Mouse (Mus musculus) embryo, embryonic 11.5 days (tissue): ENCODE results near the gene Gpr150.
A peak's percentile ranks its signal among the peaks of the same experiment; 100 is the strongest.

Experiments used
- DNase-seq: peaks from one replicate; pipeline ENCODE4 v3.0.0-alpha.2; 2012; ENCODE audit warnings: low read depth, low spot score

Gene Gpr150

DNA sequence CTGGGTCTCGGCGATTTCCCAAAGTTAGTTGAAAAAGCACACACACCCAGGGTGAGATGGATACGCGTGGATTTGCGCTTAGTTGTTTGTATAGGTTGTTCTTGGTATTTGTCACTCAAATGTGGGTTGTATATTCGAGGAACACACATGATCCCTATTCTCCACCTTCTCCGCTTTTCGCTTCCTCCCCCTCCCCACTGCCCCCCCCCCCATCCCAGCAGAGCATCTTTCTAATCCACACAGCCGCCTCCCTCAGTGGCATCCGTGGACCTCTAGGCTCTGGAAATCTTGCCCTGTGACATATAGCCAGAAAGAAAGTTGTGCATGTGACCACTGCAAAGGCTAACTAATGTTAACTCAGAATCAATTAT, at the start of gene Gpr150:
Gene Gpr150 (minus strand): TSS at position 101 of the 371 bp plus-strand sequence.
- no peak for DNase-seq

DNA sequence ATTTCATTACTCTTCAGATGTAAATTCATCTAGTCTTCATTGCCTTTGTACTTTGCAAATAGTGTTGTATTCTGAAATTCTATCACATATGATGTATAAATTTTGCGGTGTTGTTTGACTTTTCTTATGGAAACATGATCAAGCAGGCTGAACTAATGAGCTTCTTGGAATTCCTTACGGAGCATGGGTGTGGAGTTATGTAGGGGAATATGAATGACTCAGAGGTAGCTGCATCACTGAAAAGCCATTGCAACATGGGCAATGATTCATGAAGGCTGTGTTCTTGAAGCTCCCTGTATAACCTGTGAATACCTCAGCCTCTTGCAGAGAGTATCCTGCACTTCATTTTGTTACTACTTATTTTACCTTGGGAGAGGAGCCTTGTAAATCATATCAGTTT, 45.2 kb upstream of the Gpr150 start:
- DNase-seq: no peak

DNA sequence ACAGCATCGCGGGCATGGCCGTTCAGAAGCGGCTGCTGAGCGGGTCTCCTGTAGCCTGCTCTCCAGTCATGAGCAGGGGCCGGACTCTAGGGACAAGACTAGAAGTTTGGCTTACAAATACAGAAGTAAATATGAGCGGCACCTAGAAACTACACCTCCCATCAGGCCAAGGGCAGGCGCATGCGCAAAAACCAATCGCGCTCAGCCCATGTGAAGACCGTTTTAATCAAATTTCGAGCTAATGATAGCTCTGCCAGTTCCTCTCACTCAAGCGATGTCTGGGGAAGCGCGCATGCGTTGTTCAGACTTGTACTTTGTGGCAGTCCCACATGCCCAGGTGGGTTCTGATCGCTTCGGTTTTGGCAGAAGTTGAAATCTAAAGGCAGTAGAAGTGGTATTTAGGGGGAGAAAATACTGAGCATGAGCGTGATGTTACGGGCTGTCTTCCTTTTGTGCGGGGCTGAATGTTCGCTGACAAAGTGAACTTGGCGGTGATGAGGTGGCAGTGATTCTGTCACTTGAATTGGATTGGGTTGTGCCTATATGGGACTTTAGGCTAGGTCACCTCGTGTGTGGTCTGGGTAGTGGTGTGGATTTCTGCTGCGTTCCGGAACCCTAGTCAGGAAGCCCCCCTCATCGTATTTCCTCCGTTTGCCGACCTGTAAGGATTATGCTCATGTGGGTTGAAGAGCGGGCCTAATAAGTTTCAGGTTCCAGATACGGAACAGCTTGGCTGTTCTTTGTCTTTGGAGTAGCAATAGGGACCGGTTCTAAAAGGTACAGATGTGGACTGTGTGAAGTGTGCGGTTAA, 41.9 kb upstream of the Gpr150 start, which contains the start of the genes Arsk and Ttc37:
Gene Arsk (minus strand): TSS at position 168 of the 811 bp plus-strand sequence.
Gene Ttc37 (plus strand): TSS at position 242 of the 811 bp plus-strand sequence.
- peak; percentile 93 for DNase-seq

DNA sequence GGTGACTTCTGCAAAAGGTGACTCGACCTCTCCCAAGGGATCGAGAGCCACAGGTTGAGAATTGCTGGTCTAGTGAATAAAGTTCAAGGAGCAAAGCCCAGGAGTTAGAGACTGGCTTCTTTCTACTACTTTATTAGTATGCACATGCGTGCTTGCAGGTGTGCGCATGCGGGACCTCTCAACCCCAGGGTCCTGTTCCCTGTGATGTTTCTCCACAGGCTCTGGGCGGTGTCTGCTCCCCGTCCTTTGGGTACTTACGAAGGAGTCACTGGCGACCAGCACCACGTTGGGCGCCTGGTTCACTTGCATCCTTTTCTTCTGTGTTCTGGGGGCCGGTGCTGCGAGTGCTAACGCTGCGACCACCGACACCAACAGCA, 41.3 kb upstream of the Gpr150 start:
- DNase-seq: no peak

DNA sequence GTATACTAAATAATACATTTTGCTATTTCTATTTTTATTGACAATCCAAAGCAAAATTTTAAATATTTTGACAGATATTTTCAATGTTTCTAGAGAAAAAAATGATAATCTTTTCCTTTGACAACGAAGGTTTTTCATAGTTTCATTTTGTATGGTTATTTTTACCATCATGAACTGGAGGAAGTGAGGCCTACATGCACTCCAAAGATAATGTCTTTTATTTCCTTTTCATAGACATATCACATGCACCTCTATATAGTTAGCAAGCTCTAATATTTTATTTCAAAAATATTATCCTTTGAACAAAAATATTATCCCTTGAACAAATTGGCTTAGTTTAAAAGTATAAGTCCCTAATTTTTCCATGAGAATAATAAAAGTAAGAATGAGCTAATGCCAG, 17.5 kb upstream of the Gpr150 start:
- DNase-seq: no peak

DNA sequence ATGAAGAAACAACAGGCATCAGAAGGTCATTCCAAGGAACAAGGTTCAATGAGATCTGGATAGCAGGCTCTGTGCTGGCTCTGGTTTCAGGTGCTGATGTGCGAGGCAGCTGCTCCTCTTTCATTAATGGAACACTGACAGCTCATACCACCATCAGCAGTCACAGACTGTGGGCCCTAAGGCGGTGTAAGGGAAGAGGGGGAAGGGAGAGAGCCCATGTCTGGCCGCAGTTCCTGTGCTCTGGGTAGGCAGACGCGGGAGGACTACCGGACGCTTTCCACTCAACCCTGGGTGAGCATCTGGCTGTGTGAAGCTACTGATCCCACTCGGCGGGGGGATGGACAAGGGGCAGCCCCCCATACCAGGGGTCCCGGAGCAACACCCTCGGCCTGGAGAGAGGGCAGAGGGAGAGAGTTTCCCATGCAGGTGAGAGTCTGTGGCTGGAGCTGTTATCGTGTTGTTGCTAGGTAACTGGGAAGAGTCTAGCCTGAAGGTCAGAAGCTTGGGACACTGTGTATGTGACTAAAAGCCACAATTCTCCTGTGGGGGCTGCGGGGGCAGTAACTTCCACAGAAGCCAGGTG, 7.7 kb upstream of the Gpr150 start:
- DNase-seq: no peak

DNA sequence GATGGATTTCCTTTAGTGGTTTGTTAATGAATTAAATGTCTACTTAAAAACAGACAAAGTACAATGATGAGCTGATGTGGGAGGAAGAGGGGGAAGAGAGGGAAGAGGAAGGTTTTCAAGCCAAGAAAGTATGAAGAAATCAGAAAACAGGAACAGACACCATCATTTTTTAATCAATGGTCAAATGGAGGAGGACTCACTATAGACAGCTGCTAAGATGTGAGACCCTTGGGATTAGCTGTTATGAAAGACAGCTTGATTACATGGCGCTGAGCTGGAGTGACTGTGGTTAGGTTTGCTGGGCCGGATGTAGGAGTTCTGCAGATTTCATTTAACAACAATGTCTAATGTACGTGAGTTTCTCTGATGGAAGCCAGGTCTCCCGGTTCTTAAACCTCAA, 6.8 kb upstream of the Gpr150 start:
- no peak for DNase-seq

DNA sequence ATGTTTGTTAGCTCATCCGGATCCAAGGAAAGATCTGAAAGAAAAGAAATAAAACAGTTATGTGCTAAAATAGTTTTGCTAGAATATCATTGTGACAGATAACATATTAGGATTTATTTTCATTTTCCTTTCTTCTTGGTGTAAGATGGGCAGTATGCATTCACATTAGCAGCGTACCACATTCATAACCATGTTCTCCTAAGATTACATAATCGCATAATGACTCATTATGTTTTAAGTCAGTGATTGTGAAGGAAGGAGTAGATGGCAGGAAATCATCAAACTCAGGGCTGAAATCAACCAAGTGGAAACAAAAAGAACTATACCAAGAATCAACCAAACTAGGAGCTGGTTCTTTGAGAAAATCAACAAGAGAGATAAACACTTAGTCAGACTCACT, 5.8 kb upstream of the Gpr150 start:
- DNase-seq: no peak

DNA sequence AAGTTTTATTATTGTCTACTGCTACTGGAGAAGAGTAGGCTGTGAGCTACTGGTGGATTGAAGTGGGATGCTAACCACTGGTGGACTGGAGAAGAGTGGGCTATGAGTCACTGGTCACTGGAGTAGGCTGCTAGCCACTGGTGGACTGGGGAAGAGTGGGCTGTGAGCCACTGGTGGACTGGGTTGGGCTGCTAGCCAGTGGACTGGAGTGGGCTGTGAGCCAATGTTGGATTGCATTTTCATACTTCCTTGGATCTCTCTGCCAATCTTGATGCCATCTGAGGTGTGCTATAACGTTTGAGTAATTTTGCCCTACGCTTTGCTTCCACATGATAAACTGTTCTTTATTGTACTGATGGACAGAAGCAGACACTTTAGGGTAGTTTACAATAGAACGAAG, 5.3 kb upstream of the Gpr150 start:
- DNase-seq: no peak

DNA sequence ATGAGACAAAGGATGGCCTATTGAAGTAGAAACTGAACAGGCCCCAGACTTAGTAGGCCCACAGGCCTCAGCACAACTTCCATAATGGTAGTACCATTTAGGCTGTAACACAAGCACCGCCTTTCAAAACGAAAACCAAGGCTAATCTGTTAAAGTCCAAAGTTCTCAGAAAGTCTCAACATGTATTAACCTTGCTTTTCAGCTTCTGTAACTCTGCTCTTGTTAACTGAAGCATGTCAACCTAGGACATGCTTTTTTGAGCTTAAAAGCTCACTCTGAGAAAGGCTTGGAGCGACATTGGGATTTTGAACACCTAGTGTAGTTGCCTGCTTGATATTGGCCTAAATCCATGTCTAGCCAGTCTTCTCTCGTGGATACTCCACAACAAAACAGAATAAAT, 2.8 kb upstream of the Gpr150 start:
- DNase-seq: no peak

DNA sequence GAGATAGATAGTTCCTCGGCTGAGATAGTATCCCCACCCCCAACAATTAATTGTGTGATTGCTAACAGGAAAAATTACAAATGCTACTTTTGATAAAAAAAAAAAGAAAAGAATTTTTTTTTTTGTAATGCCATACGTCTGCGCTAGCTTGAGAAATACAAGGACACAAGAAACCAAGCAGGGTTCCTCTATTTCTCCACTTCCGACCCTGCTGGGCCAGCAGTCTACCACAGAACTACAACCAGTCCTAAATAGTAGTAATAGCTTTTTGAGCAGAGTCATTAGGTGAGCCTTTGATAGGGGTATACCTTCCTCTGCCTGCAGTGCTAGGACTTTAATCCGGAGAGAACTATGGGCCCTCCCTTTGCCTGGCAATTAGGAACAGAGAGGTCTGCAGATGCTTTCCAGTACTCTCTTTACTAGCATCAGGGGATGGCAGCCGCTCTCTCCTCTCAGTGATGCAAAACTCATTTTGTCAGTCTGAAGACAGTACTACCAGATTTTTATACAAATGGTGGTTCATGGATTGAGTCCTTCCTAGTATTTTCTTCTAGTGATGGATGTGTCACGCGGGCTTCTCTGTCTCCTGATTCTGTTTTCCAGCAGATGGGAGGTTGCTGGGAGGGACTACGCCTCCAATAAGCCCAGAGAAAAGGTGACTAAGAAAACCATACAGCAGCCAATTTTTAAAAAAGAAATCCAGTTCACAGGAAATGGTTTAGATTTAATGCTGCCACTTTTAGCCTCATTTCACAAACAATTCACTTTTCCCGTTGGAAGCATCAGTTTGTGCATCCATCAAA, 672 bp upstream of the Gpr150 start:
- DNase-seq: no peak

DNA sequence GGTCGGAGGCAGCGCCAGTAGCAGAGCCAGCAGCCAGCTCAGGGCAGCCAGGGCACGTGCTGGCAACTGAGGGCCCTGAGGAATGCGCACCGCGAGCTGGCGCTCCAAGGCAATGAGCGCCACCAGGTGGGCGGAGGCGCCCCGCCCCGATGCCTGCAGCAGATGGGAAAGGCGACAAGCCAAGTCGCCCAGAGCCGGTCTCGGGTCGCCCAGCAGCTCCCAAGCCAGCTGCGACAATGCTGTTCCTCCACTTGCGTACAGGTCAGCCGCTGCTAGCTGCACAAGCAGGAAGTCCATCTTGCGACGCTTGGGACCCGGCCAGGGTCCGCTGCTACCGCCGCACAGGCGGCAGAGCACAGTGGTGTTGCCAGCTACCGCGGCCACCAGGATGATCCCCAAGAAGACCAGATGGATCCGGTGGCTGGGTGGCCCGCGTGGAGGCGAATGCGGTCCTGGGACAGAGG, 503 bp downstream of the Gpr150 start:
- peak; percentile 58 for DNase-seq

DNA sequence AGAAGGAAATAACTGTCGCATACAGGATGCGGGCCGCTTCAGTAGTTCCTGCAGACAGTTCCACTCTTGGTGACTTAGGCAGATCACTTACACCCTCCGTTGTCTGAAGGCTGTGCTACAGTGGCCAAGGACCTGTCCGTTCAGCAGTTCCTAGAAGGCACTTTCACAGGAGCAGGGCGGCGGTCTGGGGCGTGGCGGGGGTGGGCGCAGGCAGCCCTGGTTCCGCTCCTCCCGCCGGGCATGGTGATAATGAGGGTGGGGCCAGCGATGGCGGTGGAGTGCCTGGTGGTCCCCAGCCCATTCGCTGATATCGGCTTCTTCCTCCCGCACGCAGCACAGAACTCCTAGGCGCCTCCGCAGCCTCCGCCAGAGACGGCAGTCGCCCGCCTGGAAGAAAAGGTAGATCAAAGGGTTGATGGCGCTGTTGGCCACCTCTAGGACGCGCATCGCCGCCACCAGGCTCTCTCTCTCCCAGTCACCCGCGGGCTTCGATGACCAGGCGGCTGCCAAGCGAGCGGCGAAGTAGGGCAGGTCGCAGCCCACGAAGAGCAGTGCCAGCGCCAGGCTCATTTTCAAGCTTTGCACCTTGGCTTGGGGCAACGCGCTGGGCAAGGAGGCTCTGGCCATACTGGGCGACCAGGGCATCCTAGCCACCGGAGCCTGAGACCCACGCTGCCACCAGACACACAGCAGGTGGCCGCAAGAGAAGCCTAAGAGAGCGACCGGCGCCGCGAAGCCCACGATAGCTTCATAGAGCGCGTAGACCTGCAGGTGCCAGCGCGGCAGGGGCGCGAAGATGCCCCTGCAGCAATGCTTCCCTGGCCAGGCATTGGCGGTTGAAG, 1.2 kb downstream of the Gpr150 start:
- DNase-seq: no peak

DNA sequence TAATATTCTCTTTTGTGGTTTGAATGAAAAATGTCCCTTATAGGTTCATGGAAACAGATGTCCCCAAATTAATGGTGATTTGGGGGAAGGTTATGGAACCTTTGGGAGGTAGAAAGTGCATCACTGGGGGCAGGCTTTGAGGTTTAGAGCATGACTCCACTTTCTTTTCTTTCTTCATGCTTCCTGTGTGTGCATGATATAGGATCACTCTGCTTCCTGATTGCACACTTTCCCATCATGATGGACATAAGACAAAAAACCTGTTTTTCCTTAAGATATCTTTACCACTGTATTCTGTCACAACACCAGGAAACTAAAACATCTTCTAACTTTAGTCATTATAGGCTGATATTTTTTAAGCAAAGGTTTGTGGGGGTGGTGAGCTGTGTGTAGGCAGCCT, 11.8 kb downstream of the Gpr150 start:
- no peak for DNase-seq

DNA sequence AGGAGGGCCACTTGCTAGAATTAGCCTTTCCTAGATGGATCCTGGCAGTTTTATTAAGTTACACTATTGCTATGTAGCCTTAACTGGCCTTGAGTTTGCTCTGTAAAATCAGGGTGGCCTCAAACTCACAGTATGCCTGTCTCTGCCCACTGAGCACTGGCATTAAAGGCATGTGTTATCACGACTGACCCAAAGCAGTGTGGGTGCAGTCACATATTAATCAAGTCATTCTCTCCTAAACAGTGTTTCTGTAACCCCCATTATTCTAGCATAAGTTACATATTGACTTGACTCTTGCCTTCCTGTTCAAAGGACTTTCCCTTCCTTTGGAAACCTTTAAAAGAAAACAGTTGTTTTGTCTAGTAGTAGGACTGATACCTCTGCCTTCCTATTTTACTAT, 14.3 kb downstream of the Gpr150 start:
- no peak for DNase-seq

DNA sequence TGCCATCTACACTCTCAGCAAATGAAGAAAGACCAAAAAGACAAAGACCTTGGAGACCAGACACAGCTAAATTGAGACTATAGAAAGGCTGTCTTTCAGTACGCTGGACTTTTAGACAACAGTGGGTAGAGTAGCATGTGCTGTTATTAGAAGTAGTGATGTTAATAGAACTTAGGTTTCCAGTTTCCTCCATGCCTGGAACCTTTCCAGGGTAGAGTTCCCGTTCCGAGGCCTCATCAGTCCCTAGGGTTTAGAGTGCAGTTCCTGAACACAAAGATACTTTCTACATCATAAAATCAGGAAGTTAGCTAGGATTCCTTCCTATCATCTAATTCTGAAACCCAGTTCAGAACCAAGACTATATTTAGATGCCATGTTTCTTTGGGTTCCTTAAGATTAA, 32.2 kb downstream of the Gpr150 start:
- no peak for DNase-seq

DNA sequence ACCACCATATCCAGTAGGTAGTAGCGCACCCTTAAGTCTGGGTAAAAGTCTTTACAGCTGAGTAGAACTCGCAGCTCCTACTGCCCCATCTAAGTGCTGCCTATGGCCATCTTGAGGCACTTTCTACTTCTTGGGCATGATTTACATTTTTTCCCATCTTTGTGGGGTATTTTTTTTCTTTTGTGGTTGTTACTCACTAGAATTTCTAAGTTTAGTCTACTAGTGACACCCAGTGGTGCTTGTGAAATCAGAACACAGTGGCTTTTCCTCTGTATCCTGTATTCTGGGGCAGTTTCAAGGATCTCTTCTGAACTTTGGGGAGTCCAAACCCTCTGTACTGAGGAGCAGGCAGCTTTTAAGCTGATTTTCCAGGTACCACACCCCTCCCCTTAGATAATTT, 35.0 kb downstream of the Gpr150 start:
- no peak for DNase-seq

DNA sequence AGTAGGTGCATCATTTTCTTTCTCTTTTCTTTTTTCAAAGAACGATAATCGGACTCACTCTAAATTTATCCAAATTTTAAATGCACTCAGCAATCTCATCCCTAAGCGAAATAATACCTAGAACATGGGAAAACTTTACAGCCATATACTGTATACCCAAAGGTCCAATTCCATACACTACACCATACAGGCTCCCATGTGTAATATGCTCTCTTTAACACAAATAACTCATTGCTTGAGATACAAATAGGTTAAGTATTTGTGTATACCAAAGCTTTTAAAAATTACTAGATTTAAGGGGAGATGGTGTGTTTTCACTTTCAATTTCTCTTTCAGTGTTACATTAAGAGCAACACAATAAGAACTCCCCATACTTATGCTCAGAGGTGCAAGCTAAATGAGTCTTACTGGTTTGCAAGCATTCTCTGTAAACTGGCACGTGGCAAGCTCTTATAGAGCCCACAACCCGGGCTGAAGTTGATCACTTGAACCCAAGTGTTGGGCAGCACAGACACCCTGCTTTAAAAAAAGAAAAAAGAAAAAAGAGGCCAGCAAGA, 37.9 kb downstream of the Gpr150 start:
- no peak for DNase-seq

DNA sequence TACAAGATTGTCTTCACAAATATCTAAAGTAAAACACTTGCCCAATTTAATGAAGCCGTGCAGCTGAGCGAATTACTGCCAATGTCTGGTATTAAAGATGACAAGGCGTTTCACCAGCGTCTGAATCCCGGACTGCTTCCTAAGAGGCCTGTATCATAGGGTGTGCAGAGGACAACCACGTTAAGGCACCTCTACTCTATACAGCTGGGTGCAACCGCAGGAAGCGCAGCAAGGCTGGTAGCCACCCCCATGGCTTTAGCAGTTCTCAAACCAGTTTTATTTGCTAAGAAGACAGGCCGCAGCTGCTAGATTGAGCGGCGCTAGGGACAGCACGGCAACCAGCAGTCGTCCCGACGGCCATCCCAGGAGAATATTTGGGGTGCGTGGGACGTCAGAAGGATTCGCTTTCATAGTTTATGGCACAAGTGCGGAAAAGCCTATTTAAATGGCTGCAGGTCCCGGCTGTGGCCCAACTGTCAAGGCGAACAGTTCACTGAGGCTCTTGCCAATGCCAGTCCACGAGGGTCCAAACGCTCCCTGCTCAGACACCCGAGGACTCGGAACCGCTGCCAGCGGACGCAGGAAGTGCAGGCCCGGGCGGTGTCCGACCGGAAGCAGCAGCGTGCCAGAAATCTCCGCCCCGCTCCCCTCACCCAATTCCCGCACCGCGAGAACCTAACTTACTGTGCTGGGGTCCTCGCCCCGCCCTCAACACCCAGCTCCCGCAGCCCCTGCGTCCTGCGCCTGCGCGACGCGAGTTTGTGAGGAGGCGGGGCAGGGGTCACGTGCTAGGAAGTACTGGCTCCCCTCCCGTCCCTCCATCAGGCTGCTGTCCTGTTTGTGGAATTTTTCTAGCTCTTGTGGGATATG, 38.6 kb downstream of the Gpr150 start, which contains the start of gene Rfesd:
Gene Rfesd (minus strand): TSS at position 746 of the 870 bp plus-strand sequence.
- peak; percentile 97 for DNase-seq

DNA sequence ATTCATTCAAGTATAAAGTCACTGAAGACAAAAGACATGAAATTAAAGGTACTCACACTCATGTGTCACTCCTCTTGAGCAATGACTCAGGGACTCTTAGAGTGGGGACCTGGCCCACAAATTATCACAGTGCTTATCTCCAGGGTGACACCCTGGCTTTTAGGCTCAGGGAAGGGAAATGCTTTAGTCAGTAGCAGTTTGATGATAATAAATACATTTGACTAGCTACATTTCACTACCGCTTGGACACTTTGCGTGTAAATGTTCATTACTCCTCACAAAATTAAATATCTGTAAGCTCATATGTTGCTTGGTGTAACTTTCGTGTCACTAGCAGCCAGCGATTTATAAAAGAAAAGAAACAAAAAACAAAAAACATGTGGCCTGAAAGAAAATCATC, 39.3 kb downstream of the Gpr150 start:
- DNase-seq: no peak
